ENCODE assay signal across 9 mouse cellular contexts in genomic region chr15:25026786-25027461, GRCm38 (mm10).
DNase-seq lines count a peak whose midpoint lies in the region; ATAC-seq and TF ChIP-seq lines count a peak whose summit lies in the region.
"Had no signal": no experiment of that assay in that cellular context is flagged by ENCODE, and none has a peak within 500 bp of the region (broad histone marks: within the 10 kb centered on the region; RNA-seq: fewer than 3 reads in every experiment).

No protein-coding gene starts in this region.

- H3K27me3 ChIP-seq in cerebellum, adult 2 months (ENCODE audit: control insufficient read depth, insufficient read depth, low read length), result no peaks in the 10 kb centered on the region; the same call in 1 of the 2 replicates
- H3K27me3 ChIP-seq in E14TG2a.4 (ENCODE audit: insufficient read depth, low read length), result no peaks in the 10 kb centered on the region
- H3K27me3 ChIP-seq in limb, embryonic 10.5 days (ENCODE audit: low read depth, poor library complexity, severe bottlenecking), result no peaks in the 10 kb centered on the region
- H3K27me3 ChIP-seq: liver, embryonic 15.5 days had no signal

- peak; percentile 28 to 36 for DNase-seq in cerebellum, adult 2 months
- DNase-seq in cerebellum, adult 11 months, result no peak
- DNase-seq in frontal cortex, postnatal 36 days (ENCODE audit: low spot score in 2 of 2), result peak; percentile 59 to 60
- peak; percentile 45 for DNase-seq in limb, embryonic 10.5 days (ENCODE audit: low spot score)
- DNase-seq in right cerebral cortex, postnatal 14 days, result peak; percentile 24
- DNase-seq in gastrocnemius, postnatal 25 days, result no peak

- peak overlapping the region; percentile 4 for H3K4me3 ChIP-seq in cerebellum, adult 2 months (replicated peaks; ENCODE audit: insufficient read depth, low read depth, low read length)
- H3K4me3 ChIP-seq in E14TG2a.4 (replicated peaks; ENCODE audit: low read length), result 0 out of 2 replicates have a peak overlapping the region, but pooled peaks have one; percentile 20
- peak overlapping the region; percentile 15 for H3K4me3 ChIP-seq in limb, embryonic 10.5 days
- H3K4me3 ChIP-seq: liver, embryonic 15.5 days had no signal

- H3K9me3 ChIP-seq in E14TG2a.4 (ENCODE audit: low read length), result no peaks in the 10 kb centered on the region
- H3K9me3 ChIP-seq in limb, embryonic 10.5 days (replicated peaks), result no peaks in the 10 kb centered on the region
- H3K9me3 ChIP-seq: liver, embryonic 15.5 days had no signal

- TF ChIP-seq POLR2A in cerebellum, adult 2 months (IDR thresholded peaks at IDR 0.05; ENCODE audit: borderline replicate concordance, insufficient read depth, low read length), result no peak

- WGBS in cerebellum, adult 2 months, result 11% methylated on average over 15 of the region's 15 CpGs
- WGBS in limb, embryonic 10.5 days, result 16% methylated on average over 15 of the region's 15 CpGs

- H3K27ac ChIP-seq in cerebellum, adult 2 months (ENCODE audit: insufficient read depth, low read length), result no peak overlapping the region
- no peak overlapping the region for H3K27ac ChIP-seq in limb, embryonic 10.5 days
- H3K27ac ChIP-seq: liver, embryonic 15.5 days had no signal

- TF ChIP-seq CTCF in cerebellum, adult 2 months (IDR thresholded peaks at IDR 0.05; ENCODE audit: borderline replicate concordance, insufficient read depth, low read depth, low read length), result no peak
- TF ChIP-seq CTCF in E14TG2a.4 (conservative IDR thresholded peaks at IDR 0.05; ENCODE audit: low read length), result no peak

- H3K36me3 ChIP-seq in E14TG2a.4 (ENCODE audit: insufficient read depth, low read length), result no peaks in the 10 kb centered on the region
- no peaks in the 10 kb centered on the region for H3K36me3 ChIP-seq in limb, embryonic 10.5 days
- H3K36me3 ChIP-seq: liver, embryonic 15.5 days had no signal

- no peak for ATAC-seq in granulocyte monocyte progenitor cell, adult 5-6 weeks (replicated peaks; ENCODE audit: poor library complexity, severe bottlenecking)

- H3K4me1 ChIP-seq in cerebellum, adult 2 months (ENCODE audit: control insufficient read depth, insufficient read depth, low read length), result no peaks in the 10 kb centered on the region
- peaks cover 10% of the 10 kb centered on the region for H3K4me1 ChIP-seq in E14TG2a.4 (replicated peaks; ENCODE audit: low read depth, low read length)
- peaks cover 11% of the 10 kb centered on the region for H3K4me1 ChIP-seq in limb, embryonic 10.5 days
- H3K4me1 ChIP-seq: liver, embryonic 15.5 days had no signal

Comparison
In these comparisons a context has a peak if more than half of its experiments do, and no peak if none do; other contexts are left out.
1. DNase-seq: peak in cerebellum, adult 2 months (2 of 2), frontal cortex, postnatal 36 days (2 of 2), limb, embryonic 10.5 days (single experiment) and right cerebral cortex, postnatal 14 days (single experiment); none in cerebellum, adult 11 months (single experiment) and gastrocnemius, postnatal 25 days (single experiment).
2. Peak in every context shown above with its lines, with median percentiles within 50 percentile points of each other: H3K4me3 ChIP-seq.